Mouse (Mus musculus) cerebellum, postnatal 4 days (tissue): ENCODE data around the gene Bbs1.
"Not testable (repeated sequence)": the region's sequence is repeated elsewhere in the genome, so short reads cannot be mapped to it uniquely, and the experiment has no call there.

Experiments used
- DNase-seq, 2 experiments: peaks; one replicate each; pipeline ENCODE4 v3.0.0; 2022; ENCODE audit warnings: low spot score in 2 of 2, mixed read lengths in 1 of 2

The Bbs1 gene

GRCm38 (mm10) chr19:4905979-4906794 is at the start of gene Bbs1:
TSS of gene Bbs1 (minus strand) at chr19:4906628.
- DNase-seq: peak; percentile 71 to 80

DNA sequence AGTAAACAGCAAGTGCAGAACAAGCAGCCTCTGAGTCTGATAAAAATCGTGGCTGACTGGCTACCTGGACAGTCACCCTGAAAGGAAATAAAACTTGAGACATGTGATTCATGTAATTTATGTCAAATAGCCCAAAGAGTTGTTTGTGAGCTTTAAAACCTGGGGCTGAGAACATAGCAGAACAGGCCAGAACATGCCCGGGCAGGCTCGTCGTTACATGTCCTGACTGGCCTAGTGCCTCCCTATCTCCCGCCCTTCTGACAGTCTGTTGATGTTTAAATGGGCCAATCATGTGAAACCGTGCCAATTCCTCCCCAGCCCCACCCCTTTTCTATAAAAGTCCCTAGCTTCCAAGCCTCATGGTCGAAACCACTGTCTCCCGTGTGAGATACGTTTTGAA is 42.2 kb upstream of the Bbs1 start:
- DNase-seq: not testable (repeated sequence)

- DNase-seq: no peak
These were observed 39.1 kb upstream of the Bbs1 start for GRCm38 (mm10) chr19:4945540-4945939.

- no peak for DNase-seq
These were observed 36.8 kb upstream of the Bbs1 start for GRCm38 (mm10) chr19:4943253-4943588.

DNA sequence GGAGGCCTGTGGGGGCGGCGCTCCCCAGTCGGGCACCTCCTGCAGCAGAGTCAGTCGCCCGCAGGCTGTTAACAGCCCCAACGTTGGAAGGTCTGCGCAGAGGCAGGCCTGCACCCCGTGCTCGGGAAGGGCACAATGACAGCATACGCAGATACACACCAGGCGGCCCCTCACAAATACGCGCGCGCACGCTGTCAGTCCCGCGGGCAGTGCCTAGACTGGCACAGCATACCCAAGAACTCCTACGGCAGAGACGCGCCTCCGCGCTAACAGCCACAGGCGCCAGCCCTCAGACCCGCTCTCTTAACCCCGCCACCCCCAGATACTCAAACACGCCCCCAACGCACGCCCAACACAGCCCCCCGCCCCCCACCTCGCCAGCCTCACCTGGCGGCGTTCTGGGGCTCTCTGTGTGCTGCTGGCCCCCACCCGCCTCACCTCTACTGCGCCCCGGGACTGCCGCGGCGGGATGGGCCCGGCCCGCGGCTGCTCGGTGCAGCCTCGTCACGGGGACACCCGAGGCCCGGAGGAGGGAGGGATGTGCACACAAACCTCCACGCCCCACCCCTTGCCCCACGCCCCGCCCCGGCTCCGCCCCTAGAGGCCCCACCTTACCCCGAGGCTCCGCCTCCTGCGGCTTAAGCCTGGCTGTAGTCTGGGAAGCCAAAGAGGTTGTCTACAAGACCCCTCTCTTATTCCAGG is 36.3 kb upstream of the Bbs1 start, which contains the start of gene Peli3:
Gene Peli3 (minus strand): TSS at position 577 of the 702 bp plus-strand sequence.
- DNase-seq: peak; percentile 58 to 82

DNA sequence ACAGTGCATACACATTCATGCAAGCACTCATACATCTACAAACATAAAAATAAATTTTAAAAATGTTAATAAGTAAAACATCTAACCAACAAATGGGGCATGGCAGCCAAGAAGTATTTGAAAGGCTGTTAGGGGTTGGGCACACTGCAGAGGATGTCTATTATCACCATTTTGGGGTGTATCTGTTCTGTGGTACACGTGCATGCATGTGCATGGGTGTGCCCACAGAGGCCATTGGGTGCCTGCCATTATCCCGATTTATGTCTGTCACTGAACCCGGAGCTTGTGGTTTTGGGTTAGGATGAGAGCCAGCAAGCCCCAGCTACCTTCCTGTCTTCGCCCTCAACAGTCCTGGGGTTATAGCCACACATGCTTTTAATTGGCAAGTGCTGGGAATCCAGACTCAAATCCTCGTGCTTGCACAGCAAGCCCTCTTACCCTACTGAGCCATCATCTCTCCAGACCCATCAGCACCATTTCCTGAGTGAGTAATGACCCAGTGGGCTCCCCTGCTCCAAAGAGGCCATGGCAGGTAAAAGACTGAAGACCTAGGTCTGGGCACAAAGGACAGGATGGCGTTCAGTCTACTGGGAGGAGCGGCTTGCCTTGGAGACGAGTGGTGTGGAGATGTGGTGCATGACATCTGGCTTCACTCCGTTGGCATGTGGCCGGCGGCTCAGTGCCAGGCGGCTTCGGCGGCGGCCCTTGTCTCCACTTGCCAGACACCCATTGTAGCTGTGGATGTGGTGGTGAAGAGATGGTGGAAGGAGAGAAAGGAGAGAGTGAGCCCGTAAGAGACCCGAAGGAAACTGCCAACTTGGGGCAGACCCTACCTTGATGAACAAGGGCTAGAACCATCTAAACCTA is 31.2 kb upstream of the Bbs1 start:
- DNase-seq: peak in 1 of 2 experiments; percentile 81

DNA sequence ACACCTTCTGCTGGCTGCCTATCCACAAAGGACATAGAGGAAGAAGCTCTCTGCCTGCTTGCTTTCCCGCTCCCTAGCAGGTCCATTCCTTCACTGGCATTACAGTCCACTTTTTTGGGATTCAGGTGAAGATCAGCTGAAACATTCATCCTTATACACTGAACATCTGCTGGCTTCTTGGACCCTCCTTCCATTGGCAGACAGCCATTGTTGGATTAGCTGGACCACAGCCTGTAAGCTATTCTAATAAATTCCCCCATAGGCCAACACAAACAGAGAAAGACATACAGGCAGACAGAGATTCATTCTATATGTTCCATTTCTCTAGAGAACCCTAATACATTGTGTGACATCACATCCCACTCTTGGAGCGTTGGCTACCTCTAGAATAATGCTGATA is 30.5 kb upstream of the Bbs1 start:
- no peak for DNase-seq

DNA sequence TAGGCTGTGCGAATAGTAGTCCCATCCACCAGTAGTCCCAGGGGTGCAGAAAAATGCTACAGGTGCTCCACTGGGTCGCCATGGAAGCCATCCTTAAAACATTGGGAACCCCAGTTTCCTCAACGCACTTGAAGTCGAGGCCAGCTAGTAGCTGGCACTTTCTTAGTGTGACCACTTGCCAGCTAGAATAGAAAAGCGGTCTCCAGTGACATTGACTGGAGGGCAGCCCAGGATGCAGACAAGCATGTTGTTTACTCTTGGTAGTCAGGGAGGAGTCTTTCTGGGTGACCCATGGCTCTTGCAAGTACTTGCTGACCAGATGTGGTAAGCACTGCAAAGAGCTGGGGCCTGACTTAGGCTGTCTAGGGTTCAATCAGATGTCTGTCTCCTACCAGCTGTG is 22.4 kb upstream of the Bbs1 start:
- DNase-seq: peak in 1 of 2 experiments; percentile 26

GRCm38 (mm10) chr19:4927904-4928531 is 21.6 kb upstream of the Bbs1 start, which contains the start of gene Dpp3:
TSS of gene Dpp3 (minus strand) at chr19:4928287.
- peak; percentile 95 to 98 for DNase-seq

DNA sequence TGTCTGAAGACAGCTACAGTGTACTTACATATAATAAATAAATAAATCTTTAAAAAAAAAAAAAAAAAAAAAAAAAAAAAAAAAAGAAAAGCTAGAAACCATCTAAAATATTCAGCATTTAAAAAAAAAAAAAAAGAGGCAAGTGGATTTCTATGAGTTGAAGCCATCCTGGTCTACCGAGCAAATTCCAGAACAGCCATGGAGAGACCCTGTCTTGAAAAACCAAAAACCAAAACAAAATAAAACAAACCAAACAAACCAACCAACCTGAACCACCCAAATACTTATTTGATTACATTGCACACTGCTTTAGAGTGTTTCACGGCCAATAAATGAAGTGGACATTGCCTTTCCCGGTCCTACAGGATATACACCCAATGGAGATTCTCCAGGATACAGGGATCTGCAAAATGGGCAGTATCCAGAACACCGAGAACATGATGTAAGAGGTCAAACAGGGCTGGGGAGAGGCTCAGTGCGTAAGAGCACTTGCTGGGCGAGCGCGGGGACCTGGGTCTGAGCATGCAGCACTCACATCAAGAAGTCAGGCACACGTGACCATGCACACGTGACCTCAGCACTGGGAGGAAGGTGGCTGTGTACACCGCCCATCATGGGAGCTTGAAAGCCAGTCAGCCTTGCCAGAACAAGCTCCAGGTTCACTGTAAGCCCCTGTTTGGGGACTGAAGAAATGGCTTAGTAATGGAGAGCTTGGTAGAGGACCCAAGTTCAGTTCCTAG is 18.9 kb upstream of the Bbs1 start:
- no peak for DNase-seq

DNA sequence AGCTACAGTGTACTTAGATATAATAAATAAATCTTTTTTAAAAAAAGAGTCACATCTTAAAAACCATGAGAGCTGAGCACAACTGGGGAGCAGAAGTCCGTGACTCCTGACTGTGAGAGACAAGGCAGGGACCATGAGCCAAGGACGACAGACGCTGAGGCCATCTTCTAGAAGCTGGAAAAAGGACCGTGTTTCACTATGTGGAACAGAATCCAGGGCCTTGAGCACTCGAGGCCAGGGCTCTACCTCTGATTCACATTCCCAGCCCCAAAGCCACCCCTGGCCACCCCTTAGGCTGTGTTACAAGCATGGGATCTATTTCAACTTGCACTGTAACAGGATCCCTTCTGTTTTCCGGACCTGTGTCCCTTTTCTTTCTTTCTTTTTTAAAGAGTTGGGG is 13.2 kb upstream of the Bbs1 start:
- no peak for DNase-seq

- no peak for DNase-seq
These were observed 10.4 kb upstream of the Bbs1 start for GRCm38 (mm10) chr19:4916827-4917226.

GRCm38 (mm10) chr19:4915924-4916603 is 9.6 kb upstream of the Bbs1 start:
- DNase-seq: no peak

DNA sequence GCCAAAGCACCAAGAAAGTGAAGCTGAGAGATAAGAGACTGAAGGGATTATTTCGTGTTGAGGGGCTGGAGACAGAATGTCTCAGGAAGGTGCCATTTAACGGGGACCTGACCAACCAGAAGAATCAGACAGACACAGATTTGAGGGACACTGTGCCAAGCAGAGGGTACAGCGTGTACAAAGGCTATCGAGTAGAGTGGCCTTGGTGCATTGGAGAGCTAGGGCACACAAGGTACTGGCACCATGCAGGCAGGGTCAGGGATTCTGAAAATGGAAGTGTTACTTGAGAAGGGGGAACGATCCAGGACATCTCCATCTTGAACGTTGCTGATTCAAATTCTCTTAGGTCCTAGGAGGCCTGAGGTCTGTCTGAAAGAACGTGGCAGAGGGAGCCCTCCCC is 2.9 kb upstream of the Bbs1 start:
- no peak for DNase-seq

GRCm38 (mm10) chr19:4908107-4908506 is 1.7 kb upstream of the Bbs1 start:
- DNase-seq: peak in 1 of 2 experiments; percentile 42

DNA sequence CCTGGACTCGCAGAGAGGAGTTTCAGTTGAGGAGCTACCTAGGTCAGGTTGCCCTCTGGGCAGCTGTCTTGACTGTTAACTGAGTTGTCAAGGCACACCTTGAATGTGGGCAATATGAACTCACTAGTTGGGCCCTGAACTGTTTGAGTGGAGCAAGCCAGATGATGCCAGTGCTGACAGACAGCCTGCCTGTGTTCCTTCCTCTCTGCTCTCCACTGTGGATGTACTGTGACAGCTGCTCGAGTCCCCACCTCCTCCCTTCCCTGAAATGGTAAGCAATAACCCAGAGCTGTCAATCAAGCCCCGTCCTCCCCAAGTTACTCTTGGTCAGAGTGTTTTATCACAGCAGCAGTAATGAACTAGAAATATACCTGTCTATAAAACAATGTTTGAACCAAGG is 6.5 kb downstream of the Bbs1 start:
- DNase-seq: no peak

- DNase-seq: no peak
These were observed 7.5 kb downstream of the Bbs1 start for GRCm38 (mm10) chr19:4898972-4899371.

- no peak for DNase-seq
These were observed 9.5 kb downstream of the Bbs1 start for GRCm38 (mm10) chr19:4896780-4897520.

- DNase-seq: no peak
These were observed 14.6 kb downstream of the Bbs1 start for GRCm38 (mm10) chr19:4891798-4892197.

GRCm38 (mm10) chr19:4889791-4890190 is 16.6 kb downstream of the Bbs1 start:
- no peak for DNase-seq
